Mouse (Mus musculus): ENCODE results near the gene Ifna6.
"Not testable (repeated sequence)": the region's sequence is repeated elsewhere in the genome, so short reads cannot be mapped to it uniquely, and the experiment has no call there.

DNA sequence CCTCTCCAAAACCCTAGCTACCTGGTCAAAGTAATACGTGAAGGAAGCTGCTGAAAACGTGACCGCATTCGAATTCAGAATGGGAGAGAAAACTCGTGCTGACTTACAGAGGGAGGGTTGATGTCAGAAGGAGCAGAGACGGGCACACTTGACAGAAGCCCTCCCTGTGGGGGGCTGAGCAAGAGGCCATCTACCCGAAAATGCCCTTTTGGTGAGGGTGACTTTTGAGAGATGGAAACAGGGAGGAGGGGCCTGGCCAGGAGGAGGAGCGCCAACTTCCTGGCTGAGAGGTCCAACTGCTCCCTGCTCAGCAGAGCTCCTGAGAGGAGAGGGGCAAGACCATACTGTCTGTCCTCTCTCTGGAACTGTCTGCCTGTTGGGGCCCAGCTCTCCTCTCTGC is 22.0 kb upstream of the Ifna6 start, which contains the start of gene Gm13288:
- TF ChIP-seq USF1, GATA1 (IDR thresholded peaks at IDR 0.05; ENCODE audit: low read depth, low read length): not testable (repeated sequence)

All from MEL (cell line).